Mouse (Mus musculus) monocyte, adult 5-6 weeks (primary cell): ENCODE data around the gene Dzank1. TPM values are rescaled to one million over a fixed set of nuclear protein-coding genes. Genes with fewer than 3 reads are reported as not detected.

Experiments used
- ATAC-seq: fragments of 153-309, 156-312 bp; replicated peaks from 2 replicates; pipeline ENCODE4 v1.8.0; 2017; ENCODE audit warnings: mild to moderate bottlenecking; ENCODE audit not compliant: low TSS enrichment, insufficient number of reproducible peaks, severe bottlenecking, poor library complexity, low FRiP score
- total RNA-seq: library from RNA; stranded (forward); fragments of 200-1000, 200-491, 200-594 nt; gene quantifications from 3 replicates; pipeline ENCODE4 v1.2.3, GENCODE M21; 2017

Dzank1 gene
- total RNA-seq, 1 experiment from 2014 or later: not detected

- ATAC-seq: no peak
Measured at GRCm38 (mm10) chr2:144427852-144428251, 99.4 kb downstream of the Dzank1 start.

- no peak for ATAC-seq
Measured at GRCm38 (mm10) chr2:144425761-144426160, 101.5 kb downstream of the Dzank1 start.

- no peak for ATAC-seq
Measured at GRCm38 (mm10) chr2:144422094-144422675, 105.0 kb downstream of the Dzank1 start.

Other genes with a start within 250 kb of the Dzank1 start
- not detected in 3 replicates for gene Ovol2, start 195.3 kb downstream of the Dzank1 start, total RNA-seq
- 14.5 to 22.5 TPM (median 21.7 TPM) in 3 replicates for gene Kat14, start 158.4 kb downstream of the Dzank1 start, total RNA-seq
- gene Pet117, start 158.4 kb downstream of the Dzank1 start, total RNA-seq: not detected in 3 replicates
- 31.9 to 41.6 TPM (median 36.1 TPM) in 3 replicates for gene Polr3f, start 304 bp upstream of the Dzank1 start, total RNA-seq
- 6.2 to 7.9 TPM (median 6.5 TPM) in 3 replicates for gene Rbbp9, start 23.5 kb upstream of the Dzank1 start, total RNA-seq
- gene Sec23b, start 28.8 kb upstream of the Dzank1 start, total RNA-seq: 35.9 to 66.9 TPM (median 54.0 TPM) in 3 replicates
- 7.1 to 23.6 TPM (median 18.8 TPM) in 3 replicates for gene Smim26, start 66.6 kb upstream of the Dzank1 start, total RNA-seq
- 10.0 to 14.8 TPM (median 13.5 TPM) in 3 replicates for gene Dtd1, start 72.5 kb upstream of the Dzank1 start, total RNA-seq